15 mouse cellular contexts compared by ENCODE assay signal in the genomic region with DNA sequence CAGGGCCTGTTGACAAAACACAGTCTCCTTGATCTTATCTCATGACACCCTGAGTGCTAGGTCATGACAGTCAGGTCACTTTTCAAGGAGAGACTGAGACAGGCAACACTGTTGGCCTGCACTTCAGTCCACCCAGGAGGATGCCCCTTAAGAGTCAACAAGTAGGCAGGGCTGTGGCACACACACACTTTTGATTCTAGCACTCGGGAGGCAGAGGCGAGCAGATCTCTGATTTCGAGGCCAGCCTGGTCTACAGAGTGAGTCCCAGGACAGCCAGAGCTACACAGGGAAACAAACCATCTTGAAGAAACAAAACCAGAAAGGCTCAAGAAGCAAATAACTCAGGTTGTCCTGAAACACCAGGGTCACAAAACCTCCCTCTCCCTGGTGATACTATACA.
"Had no signal": no experiment of that assay in that cellular context is flagged by ENCODE, and none has a peak within 500 bp of the region (broad histone marks: within the 10 kb centered on the region; RNA-seq: fewer than 3 reads in every experiment).

No protein-coding gene starts in this region.

- H3K4me2 ChIP-seq: neural tube, embryonic 15.5 days; stomach, embryonic 15.5 days had no signal

- H3K4me3 ChIP-seq: neural tube, embryonic 15.5 days; stomach, embryonic 15.5 days had no signal

- H3K9ac ChIP-seq: neural tube, embryonic 15.5 days; stomach, embryonic 15.5 days had no signal

- H3K27ac ChIP-seq: neural tube, embryonic 15.5 days; stomach, embryonic 15.5 days; stomach, postnatal 0 days had no signal

- H3K27me3 ChIP-seq: neural tube, embryonic 15.5 days; stomach, embryonic 15.5 days had no signal

- H3K9me3 ChIP-seq: neural tube, embryonic 15.5 days; stomach, embryonic 15.5 days had no signal

- H3K36me3 ChIP-seq: neural tube, embryonic 15.5 days; stomach, embryonic 15.5 days had no signal

- DNase-seq: retina, postnatal 1 day; right cerebral cortex, adult 18-20 months; right cerebral cortex, postnatal 14 days; right cerebral cortex, postnatal 25 days; right cerebral cortex, postnatal 4 days; spleen, adult 18-20 months; thymus, adult 18-20 months; thymus, adult 2 months; thymus, postnatal 14 days; thymus, postnatal 25 days; thymus, postnatal 36 days; thymus, postnatal 4 days had no signal
